Mouse (Mus musculus) spleen, adult 12 weeks (tissue): ENCODE data around the gene Spint1.
A peak's percentile ranks its signal among the peaks of the same experiment; 100 is the strongest.

Source experiments
- DNase-seq: peaks from one replicate; pipeline ENCODE4 v3.0.0; 2022; ENCODE audit warnings: low spot score

Spint1 gene

GRCm38 (mm10) chr2:119237210-119237870 is at the start of gene Spint1:
TSS of gene Spint1 (plus strand) at chr2:119237362.
- no peak for DNase-seq

GRCm38 (mm10) chr2:119189029-119189710 is 48.0 kb upstream of the Spint1 start:
- DNase-seq: peak; percentile 78

DNA sequence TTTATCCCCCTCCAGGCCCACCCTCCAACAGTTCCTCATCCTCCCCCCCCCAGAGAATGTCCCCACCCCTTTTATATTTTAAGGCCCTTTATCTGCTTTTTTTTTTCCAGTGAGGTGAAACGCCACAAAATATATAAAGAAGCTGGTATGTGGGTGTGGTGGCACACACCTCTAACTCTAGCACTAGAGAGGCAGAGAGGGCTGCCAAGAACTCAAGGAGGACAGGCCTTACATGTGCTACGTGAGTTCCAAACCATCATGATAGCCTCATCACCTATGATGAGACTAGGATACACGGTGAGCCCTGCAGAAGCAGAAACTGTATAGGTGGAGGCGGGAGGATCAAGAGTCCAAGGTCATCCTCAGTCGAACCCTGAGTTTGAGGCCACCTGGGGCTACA is 46.2 kb upstream of the Spint1 start:
- DNase-seq: no peak

GRCm38 (mm10) chr2:119194140-119194539 is 43.0 kb upstream of the Spint1 start:
- DNase-seq: no peak

- DNase-seq: no peak
Measured at GRCm38 (mm10) chr2:119196316-119197108, 40.6 kb upstream of the Spint1 start.

DNA sequence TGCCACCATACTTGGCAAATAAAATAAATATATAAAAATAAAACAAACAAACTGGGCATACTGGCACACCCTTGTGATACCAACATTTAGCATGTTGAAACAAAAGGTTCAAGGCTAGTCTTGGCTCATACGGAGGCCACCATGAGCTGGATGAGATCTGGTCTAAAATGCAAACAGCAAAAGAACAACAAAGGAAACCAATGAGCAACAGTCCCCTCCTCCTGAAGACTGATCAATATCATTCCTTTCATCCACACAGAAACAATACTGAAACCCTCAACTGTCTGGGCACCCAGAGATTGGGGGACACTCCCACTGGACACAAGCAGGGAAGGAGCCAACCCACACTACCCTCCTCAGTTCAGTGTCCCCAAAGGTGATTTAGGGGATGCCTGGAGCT is 39.7 kb upstream of the Spint1 start:
- DNase-seq: no peak

DNA sequence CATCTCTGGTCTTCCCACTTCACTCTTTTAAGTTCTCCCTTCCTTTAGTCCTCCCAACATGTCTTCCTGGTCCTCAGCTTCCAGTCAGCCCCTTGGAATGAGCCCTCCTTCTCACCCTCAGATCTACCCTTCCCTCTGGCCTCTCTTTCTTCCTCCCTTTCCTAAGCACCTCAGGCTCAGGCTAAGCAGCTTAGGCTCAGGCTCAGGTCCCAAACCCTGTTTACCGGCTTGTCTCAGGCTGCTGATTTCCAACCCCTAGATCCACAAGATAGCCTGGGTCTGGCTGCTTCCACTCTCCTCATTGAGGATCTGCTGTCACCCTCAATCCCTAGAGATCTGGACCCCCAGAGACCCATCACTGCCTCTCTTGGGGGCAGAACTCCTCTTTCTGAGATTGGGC is 39.1 kb upstream of the Spint1 start:
- no peak for DNase-seq

- no peak for DNase-seq
Measured at GRCm38 (mm10) chr2:119198934-119199333, 38.2 kb upstream of the Spint1 start.

- no peak for DNase-seq
Measured at GRCm38 (mm10) chr2:119202914-119203453, 34.2 kb upstream of the Spint1 start.

- no peak for DNase-seq
Measured at GRCm38 (mm10) chr2:119203871-119204460, 33.2 kb upstream of the Spint1 start.

DNA sequence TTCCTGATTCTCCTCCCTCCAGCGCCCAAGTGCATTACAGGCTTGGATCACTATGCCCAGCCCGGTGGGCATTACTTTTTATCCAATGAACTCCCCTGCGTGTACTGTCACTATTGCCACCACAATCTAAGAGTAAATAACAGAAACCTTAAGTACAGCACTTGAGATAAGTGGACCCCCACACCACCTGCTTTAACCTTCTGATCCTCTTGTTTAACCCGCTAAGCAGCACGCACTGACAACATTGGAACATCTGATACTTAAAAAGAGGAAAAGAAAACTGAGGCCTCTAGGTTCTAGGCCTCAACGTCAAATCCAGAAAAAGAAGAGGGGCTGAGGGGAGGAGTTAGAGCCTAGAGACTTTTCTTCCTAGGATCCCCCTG is 29.2 kb upstream of the Spint1 start:
- DNase-seq: no peak

- peak; percentile 92 for DNase-seq
Measured at GRCm38 (mm10) chr2:119208344-119209175, 28.6 kb upstream of the Spint1 start, which contains the start of the genes Zfyve19 and Dnajc17. TSS of gene Zfyve19 (plus strand) at chr2:119208617. TSS of gene Dnajc17 (minus strand) at chr2:119208795.

- DNase-seq: no peak
Measured at GRCm38 (mm10) chr2:119209176-119209507, 28.0 kb upstream of the Spint1 start.

- DNase-seq: no peak
Measured at GRCm38 (mm10) chr2:119229775-119230704, 7.1 kb upstream of the Spint1 start, which contains the start of gene Ppp1r14d. TSS of gene Ppp1r14d (minus strand) at chr2:119229906.

DNA sequence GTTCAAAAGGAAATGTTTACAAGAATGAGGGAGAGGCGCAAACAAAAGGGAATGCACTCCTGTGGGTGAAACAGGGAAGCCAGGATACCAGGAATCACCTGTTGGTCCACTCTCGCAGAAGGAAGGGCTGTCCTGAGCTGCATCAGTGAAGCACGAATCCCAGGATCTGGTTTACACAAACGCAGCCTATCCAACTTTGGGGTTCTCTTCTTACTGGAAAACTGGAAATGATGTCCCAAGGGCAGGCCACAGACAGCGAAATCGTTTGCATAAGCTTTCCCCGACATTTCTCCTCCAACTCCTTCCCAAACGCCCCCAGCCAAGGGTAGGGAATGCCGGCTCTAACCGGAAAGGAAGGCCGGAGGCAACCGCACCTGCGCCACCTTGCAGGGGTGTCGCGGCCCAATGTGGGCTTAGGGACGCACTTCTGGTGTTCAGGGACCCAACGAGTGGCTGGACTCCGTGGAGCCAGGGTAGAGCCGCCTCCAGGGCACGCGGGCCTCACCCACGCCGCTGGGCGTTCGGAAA is 416 bp upstream of the Spint1 start:
- no peak for DNase-seq

- DNase-seq: no peak
Measured at GRCm38 (mm10) chr2:119237871-119238220, 684 bp downstream of the Spint1 start.

GRCm38 (mm10) chr2:119238671-119239070 is 1.5 kb downstream of the Spint1 start:
- DNase-seq: no peak

DNA sequence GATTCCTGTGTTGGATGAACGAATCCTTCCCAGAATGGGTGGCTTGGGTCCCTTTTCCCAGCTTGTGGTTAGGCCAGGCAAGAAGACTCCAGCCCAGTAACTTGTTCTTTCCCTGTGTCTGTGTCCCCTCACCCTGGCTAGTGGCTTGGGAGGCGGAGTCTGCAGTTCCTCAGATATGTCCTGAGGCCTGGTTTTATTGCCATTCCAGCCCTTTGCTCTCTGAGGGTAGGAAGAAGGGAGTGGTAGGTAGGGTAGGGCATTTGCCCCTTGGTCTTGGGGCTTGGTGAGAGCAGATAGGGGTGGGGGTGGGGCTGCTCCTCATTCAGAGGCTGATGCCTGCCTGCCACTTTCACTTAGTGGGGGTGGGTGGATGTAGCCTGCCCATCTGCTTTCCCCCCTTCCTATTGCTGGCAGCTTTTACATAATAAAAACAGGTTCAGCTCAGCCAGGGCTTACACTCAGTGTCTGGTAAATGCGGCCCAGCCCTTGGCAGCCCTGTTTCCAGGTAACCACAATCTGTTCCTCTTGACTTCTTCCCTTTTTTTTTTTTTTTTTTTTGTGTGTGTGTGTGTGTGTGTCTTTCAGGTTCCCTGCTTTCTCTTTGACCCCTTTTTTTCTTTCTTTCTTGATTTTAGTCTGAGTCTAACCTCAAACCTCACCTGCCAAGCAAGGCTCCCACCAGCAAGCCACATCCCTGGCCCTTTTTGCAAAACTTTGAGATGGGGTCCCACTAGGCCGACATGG is 3.1 kb downstream of the Spint1 start:
- no peak for DNase-seq

DNA sequence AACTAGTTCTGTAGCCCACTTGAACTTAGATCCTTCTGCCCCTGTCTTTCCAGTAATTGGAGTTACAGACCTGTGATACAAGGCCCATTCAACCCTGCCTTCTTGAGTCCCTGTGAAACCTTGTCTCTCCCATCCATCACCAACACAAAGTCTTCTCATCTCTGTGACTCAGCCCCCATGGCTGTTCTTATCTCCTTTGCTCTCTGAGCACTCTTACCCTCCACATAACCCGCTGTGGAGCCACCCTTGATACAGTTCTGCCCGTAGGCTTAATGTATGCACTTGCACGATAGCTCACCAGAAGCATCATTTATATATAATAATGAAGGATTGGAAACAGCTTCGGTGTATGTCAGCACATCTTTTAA is 3.6 kb downstream of the Spint1 start:
- DNase-seq: no peak
